Mouse (Mus musculus): ENCODE data around the gene Acvr1b. TPM values are rescaled to one million over a fixed set of nuclear protein-coding genes. Genes with fewer than 3 reads are reported as not detected.
A peak's percentile ranks its signal among the peaks of the same experiment; 100 is the strongest.

Acvr1b gene
- total and polyA plus RNA-seq, 3 experiments = under 0.01 TPM; not detected in 2

DNA sequence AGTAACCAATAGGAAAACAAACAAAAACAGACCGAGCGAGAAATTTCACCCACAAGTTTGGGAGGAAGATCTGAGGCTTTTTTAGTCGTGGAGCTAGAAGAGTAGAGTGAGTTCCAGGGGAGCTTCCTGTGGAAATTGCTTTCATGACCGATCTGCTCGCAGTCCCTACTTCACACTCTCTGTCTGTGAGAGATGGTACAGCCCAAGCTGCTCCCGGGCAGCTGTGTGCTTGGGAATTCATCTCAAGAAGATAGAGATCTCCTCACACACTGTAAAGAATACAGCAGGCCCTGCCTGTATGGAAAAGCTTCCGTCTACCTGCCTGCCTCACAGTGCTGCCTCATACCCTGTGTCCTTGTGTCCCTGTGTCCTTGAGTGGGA is 18.4 kb downstream of the Acvr1b start:
- no peaks in the 10 kb centered on the region for H3K4me1 ChIP-seq (ENCODE audit: insufficient read depth, low read depth, low read length)
- H3K27me3 ChIP-seq (ENCODE audit: insufficient read depth, low read length) = no peaks in the 10 kb centered on the region
- no peak for ATAC-seq (ENCODE audit: extremely low read depth, insufficient number of reproducible peaks, low FRiP score, poor library complexity, severe bottlenecking)
- H3K36me3 ChIP-seq (replicated peaks) = no peaks in the 10 kb centered on the region
- H3K4me3 ChIP-seq (ENCODE audit: low read depth, low read length) = no peak overlapping the region
- peaks cover 83% of the 10 kb centered on the region for H3K9me3 ChIP-seq (replicated peaks)
- no peak for DNase-seq (ENCODE audit: low spot score)
- TF ChIP-seq CTCF (IDR thresholded peaks at IDR 0.05; ENCODE audit: low read depth, low read length) = no peak
- TF ChIP-seq GATA1 (IDR thresholded peaks at IDR 0.05; ENCODE audit: borderline replicate concordance, low read length) = no peak
- no peak for TF ChIP-seq GATA2 (IDR thresholded peaks at IDR 0.05; ENCODE audit: borderline replicate concordance, low read depth, low read length)
- no peak for TF ChIP-seq POLR2AphosphoS5 (IDR thresholded peaks at IDR 0.05; ENCODE audit: insufficient replicate concordance, low read depth, low read length)
- no peak for TF ChIP-seq TAL1 (conservative IDR thresholded peaks at IDR 0.05; ENCODE audit: low read depth, low read length)

DNA sequence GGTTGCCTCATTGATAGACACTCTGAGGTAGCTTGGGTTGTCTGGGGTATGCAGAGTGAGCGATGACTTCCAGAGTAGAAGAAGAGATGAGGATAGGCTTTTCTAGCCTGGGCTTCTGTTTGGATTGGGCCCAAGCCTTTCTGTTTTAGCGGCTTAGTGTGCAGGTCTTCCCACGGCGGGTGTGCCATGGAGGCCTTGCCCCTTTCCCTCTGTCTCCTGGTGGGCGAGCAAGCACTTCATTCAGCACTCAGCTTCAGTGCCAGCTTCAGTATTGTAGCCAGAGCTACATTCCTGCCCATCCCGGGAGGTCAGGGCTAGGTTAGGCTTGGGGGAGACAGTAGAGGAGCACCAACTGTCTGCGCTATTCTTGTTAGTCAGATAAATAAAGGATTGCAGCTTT is 18.8 kb downstream of the Acvr1b start:
- TF ChIP-seq POLR2AphosphoS5 (IDR thresholded peaks at IDR 0.05; ENCODE audit: insufficient replicate concordance, low read depth, low read length) (no peak), GATA1 (IDR thresholded peaks at IDR 0.05; ENCODE audit: borderline replicate concordance, low read length) (no peak), TAL1 (conservative IDR thresholded peaks at IDR 0.05; ENCODE audit: low read depth, low read length) (no peak), CTCF (IDR thresholded peaks at IDR 0.05; ENCODE audit: low read depth, low read length) (no peak), GATA2 (IDR thresholded peaks at IDR 0.05; ENCODE audit: borderline replicate concordance, low read depth, low read length) (no peak)
- peaks cover 84% of the 10 kb centered on the region for H3K9me3 ChIP-seq (replicated peaks)
- DNase-seq (ENCODE audit: low spot score) (no peak), ATAC-seq (ENCODE audit: extremely low read depth, insufficient number of reproducible peaks, low FRiP score, poor library complexity, severe bottlenecking) (no peak)
- H3K4me3 ChIP-seq (ENCODE audit: low read depth, low read length) = no peak overlapping the region
- H3K27me3 ChIP-seq (ENCODE audit: insufficient read depth, low read length) = no peaks in the 10 kb centered on the region
- no peaks in the 10 kb centered on the region for H3K36me3 ChIP-seq (replicated peaks)
- no peaks in the 10 kb centered on the region for H3K4me1 ChIP-seq (ENCODE audit: insufficient read depth, low read depth, low read length)

DNA sequence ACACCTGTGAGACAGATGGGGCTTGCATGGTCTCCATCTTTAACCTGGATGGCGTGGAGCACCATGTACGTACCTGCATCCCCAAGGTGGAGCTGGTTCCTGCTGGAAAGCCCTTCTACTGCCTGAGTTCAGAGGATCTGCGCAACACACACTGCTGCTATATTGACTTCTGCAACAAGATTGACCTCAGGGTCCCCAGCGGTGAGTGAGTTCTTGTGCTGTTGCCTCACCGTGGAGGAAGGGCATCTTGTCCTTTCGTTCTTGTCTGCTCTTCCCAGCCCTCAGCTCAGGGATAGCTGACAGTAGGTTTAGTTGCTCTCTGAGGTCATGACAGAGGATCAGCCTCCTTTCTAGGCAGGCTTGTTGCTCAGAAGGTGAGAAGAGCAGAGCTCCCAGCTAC is 20.1 kb downstream of the Acvr1b start:
- H3K4me3 ChIP-seq (ENCODE audit: low read depth, low read length) = no peak overlapping the region
- H3K36me3 ChIP-seq (replicated peaks) = no peaks in the 10 kb centered on the region
- ATAC-seq (ENCODE audit: extremely low read depth, insufficient number of reproducible peaks, low FRiP score, poor library complexity, severe bottlenecking) (no peak), DNase-seq (ENCODE audit: low spot score) (no peak)
- H3K27me3 ChIP-seq (ENCODE audit: insufficient read depth, low read length) = no peaks in the 10 kb centered on the region
- TF ChIP-seq POLR2AphosphoS5 (IDR thresholded peaks at IDR 0.05; ENCODE audit: insufficient replicate concordance, low read depth, low read length) = no peak
- H3K9me3 ChIP-seq (replicated peaks) = peaks cover 91% of the 10 kb centered on the region
- no peaks in the 10 kb centered on the region for H3K4me1 ChIP-seq (ENCODE audit: insufficient read depth, low read depth, low read length)

DNA sequence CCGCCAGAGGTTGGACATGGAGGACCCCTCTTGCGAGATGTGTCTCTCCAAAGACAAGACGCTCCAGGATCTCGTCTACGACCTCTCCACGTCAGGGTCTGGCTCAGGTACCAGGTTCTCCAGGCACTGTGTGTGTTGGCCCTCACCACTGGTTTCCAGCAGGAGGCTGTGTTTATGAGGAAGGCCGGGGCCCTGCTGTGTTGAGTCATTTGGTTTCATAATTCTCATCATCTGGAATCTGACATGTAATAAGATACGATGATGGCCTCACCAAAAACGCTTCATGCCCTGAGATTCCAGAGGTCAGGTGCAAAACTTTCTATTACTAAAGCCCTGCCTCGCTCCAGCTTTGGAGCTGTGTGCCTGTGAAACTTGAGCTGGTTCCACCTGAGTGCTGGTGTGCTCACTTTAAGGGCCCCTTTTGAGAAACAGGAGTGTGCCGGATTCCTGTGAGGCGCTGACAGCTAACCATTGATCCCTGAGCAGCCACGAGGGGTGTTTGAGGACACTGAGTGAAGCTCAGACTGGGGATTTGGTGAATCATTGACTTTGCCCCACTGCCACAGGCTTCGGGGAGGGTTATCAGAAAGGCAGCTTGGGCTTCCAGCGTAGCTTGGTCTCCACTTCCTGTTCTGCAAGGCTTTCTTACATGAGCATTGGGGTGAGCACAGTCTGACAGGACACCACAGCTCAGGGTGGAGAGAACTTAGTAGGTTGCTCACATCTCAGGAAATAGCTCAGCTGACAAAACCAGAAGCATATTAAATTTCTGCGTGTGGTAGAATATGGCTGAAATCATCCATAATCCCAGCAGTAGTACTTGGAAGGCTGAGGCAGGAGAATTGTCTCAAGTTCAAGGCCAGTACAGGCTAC is 21.3 kb downstream of the Acvr1b start:
- Histone ChIP-seq H3K9me3 (replicated peaks) (peaks cover 91% of the 10 kb centered on the region), H3K36me3 (replicated peaks) (no peaks in the 10 kb centered on the region), H3K27me3 (ENCODE audit: insufficient read depth, low read length) (no peaks in the 10 kb centered on the region), H3K4me1 (ENCODE audit: insufficient read depth, low read depth, low read length) (no peaks in the 10 kb centered on the region), H3K4me3 (ENCODE audit: low read depth, low read length) (no peak overlapping the region)
- ATAC-seq (ENCODE audit: extremely low read depth, insufficient number of reproducible peaks, low FRiP score, poor library complexity, severe bottlenecking) (no peak), DNase-seq (ENCODE audit: low spot score) (no peak)
- no peak for TF ChIP-seq CTCF (IDR thresholded peaks at IDR 0.05; ENCODE audit: low read depth, low read length)

DNA sequence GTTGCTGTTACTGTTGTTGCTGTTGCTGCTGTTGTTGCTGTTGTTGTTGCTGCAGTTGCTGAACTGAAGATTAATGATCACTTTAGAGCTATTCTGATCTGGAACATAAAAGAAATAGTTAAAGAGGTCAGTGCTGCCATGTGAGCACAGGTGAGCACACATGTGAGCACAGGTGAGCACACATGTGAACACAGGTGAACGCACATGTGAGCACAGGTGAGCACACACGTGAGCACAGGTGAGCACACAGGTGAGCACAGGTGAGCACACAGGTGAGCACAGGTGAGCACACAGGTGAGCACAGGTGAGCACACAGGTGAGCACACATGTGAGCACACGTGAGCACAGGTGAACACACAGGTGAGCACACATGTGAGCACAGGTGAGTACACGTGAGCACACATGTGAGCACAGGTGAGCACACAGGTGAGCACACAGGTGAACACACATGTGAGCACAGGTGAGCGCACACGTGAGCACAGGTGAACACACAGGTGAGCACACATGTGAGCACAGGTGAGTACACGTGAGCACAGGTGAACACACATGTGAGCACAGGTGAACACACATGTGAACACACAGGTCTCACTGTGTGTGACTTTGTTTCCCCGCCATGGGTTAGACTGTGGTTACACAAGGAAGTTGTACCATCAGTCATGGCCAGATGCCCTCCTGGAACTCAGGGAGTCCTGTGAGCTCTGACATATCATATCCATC is 22.4 kb downstream of the Acvr1b start:
- TF ChIP-seq TAL1 (conservative IDR thresholded peaks at IDR 0.05; ENCODE audit: low read depth, low read length) = no peak
- TF ChIP-seq CTCF (IDR thresholded peaks at IDR 0.05; ENCODE audit: low read depth, low read length) = no peak
- TF ChIP-seq GATA2 (IDR thresholded peaks at IDR 0.05; ENCODE audit: borderline replicate concordance, low read depth, low read length) = no peak
- no peak for TF ChIP-seq POLR2AphosphoS5 (IDR thresholded peaks at IDR 0.05; ENCODE audit: insufficient replicate concordance, low read depth, low read length)
- TF ChIP-seq GATA1 (IDR thresholded peaks at IDR 0.05; ENCODE audit: borderline replicate concordance, low read length) = no peak
- Histone ChIP-seq H3K4me3 (ENCODE audit: low read depth, low read length) (peak overlapping the region; percentile 39), H3K27me3 (ENCODE audit: insufficient read depth, low read length) (no peaks in the 10 kb centered on the region), H3K4me1 (ENCODE audit: insufficient read depth, low read depth, low read length) (no peaks in the 10 kb centered on the region), H3K9me3 (replicated peaks) (peaks cover 91% of the 10 kb centered on the region), H3K36me3 (replicated peaks) (no peaks in the 10 kb centered on the region)
- DNase-seq (ENCODE audit: low spot score) (no peak), ATAC-seq (ENCODE audit: extremely low read depth, insufficient number of reproducible peaks, low FRiP score, poor library complexity, severe bottlenecking) (no peak)

DNA sequence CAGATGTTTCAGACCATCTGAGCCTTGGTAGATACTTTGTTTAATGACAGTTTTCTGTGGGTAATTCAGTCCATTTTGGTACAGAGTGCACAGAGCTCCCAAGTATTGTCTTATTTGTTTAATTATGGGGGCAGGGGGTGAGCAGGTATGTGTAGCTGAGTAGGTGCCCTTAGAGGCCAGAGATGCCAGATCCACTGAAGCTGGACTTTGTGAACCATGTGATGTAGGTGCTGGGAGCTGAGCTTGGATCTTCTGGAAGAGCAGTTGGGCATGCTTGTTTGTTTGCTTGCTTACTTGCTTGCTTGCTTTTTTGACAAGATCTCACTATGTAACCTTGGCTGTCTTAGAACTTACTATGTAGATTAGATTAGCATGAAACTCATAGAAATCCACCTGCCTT is 23.1 kb downstream of the Acvr1b start:
- no peaks in the 10 kb centered on the region for H3K27me3 ChIP-seq (ENCODE audit: insufficient read depth, low read length)
- no peaks in the 10 kb centered on the region for H3K4me1 ChIP-seq (ENCODE audit: insufficient read depth, low read depth, low read length)
- H3K36me3 ChIP-seq (replicated peaks) = no peaks in the 10 kb centered on the region
- DNase-seq (ENCODE audit: low spot score) (no peak), ATAC-seq (ENCODE audit: extremely low read depth, insufficient number of reproducible peaks, low FRiP score, poor library complexity, severe bottlenecking) (no peak)
- no peak overlapping the region for H3K4me3 ChIP-seq (ENCODE audit: low read depth, low read length)
- TF ChIP-seq TAL1 (conservative IDR thresholded peaks at IDR 0.05; ENCODE audit: low read depth, low read length) (no peak), GATA2 (IDR thresholded peaks at IDR 0.05; ENCODE audit: borderline replicate concordance, low read depth, low read length) (no peak), GATA1 (IDR thresholded peaks at IDR 0.05; ENCODE audit: borderline replicate concordance, low read length) (no peak), POLR2AphosphoS5 (IDR thresholded peaks at IDR 0.05; ENCODE audit: insufficient replicate concordance, low read depth, low read length) (no peak), CTCF (IDR thresholded peaks at IDR 0.05; ENCODE audit: low read depth, low read length) (no peak)
- H3K9me3 ChIP-seq (replicated peaks) = peaks cover 90% of the 10 kb centered on the region
